Mouse (Mus musculus): ENCODE measurements around the gene Def8. TPM values are rescaled to one million over a fixed set of nuclear protein-coding genes. Genes with fewer than 3 reads are reported as not detected.

The Def8 gene
- polyA plus RNA-seq, 1 experiment from 2014 or later: 43.6 TPM

GRCm38 (mm10) chr8:123507153-123507552 is 83.8 kb downstream of the Def8 start:
- peaks cover 1% of the 10 kb centered on the region for H3K27me3 ChIP-seq (ENCODE audit: low read depth, poor library complexity, severe bottlenecking)
- H3K4me3 ChIP-seq: no peak overlapping the region
- H3K36me3 ChIP-seq: peaks cover 80% of the 10 kb centered on the region
- H3K9me3 ChIP-seq (replicated peaks): no peaks in the 10 kb centered on the region
- H3K4me1 ChIP-seq: no peaks in the 10 kb centered on the region
- H3K27ac ChIP-seq: no peak overlapping the region
- 97% methylated on average over 5 of the region's 5 CpGs for WGBS
- DNase-seq (ENCODE audit: low spot score): no peak

- Histone ChIP-seq H3K9me3 (replicated peaks) (no peaks in the 10 kb centered on the region), H3K4me3 (no peak overlapping the region), H3K36me3 (peaks cover 43% of the 10 kb centered on the region), H3K27ac (no peak overlapping the region), H3K4me1 (peaks cover 25% of the 10 kb centered on the region), H3K27me3 (ENCODE audit: low read depth, poor library complexity, severe bottlenecking) (peaks cover 37% of the 10 kb centered on the region)
- 76% methylated on average over 5 of the region's 5 CpGs for whole genome bisulfite sequencing
- DNase-seq (ENCODE audit: low spot score): no peak
These were observed 87.5 kb downstream of the Def8 start for GRCm38 (mm10) chr8:123510819-123511218.

Other genes with a start within 250 kb of the Def8 start
- 7.8 and 8.4 TPM in 2 replicates for gene Dpep1, start 237.3 kb upstream of the Def8 start, polyA plus RNA-seq (2016; fragmentation: Nextera tagmentation; extraction: Ambion mirVana)
- gene Chmp1a, start 210.8 kb upstream of the Def8 start, polyA plus RNA-seq (2016; fragmentation: Nextera tagmentation; extraction: Ambion mirVana): 127 and 130 TPM in 2 replicates
- gene Spata33, start 210.7 kb upstream of the Def8 start, polyA plus RNA-seq (2016; fragmentation: Nextera tagmentation; extraction: Ambion mirVana): 3.1 and 6.2 TPM in 2 replicates
- 33.6 and 34.7 TPM in 2 replicates for gene Cdk10, start 198.7 kb upstream of the Def8 start, polyA plus RNA-seq (2016; fragmentation: Nextera tagmentation; extraction: Ambion mirVana)
- 0.75 and 1.6 TPM in 2 replicates for gene Spata2l, start 187.3 kb upstream of the Def8 start, polyA plus RNA-seq (2016; fragmentation: Nextera tagmentation; extraction: Ambion mirVana)
- gene Zfp276, start 169.3 kb upstream of the Def8 start, polyA plus RNA-seq (2016; fragmentation: Nextera tagmentation; extraction: Ambion mirVana): 23.9 and 27.9 TPM in 2 replicates
- 19.0 and 26.7 TPM in 2 replicates for gene Vps9d1, start 169.2 kb upstream of the Def8 start, polyA plus RNA-seq (2016; fragmentation: Nextera tagmentation; extraction: Ambion mirVana)
- 42.7 and 46.3 TPM in 2 replicates for gene Fanca, start 105.0 kb upstream of the Def8 start, polyA plus RNA-seq (2016; fragmentation: Nextera tagmentation; extraction: Ambion mirVana)
- gene Spire2, start 90.8 kb upstream of the Def8 start, polyA plus RNA-seq (2016; fragmentation: Nextera tagmentation; extraction: Ambion mirVana): 2.0 TPM in 2 replicates
- gene Tcf25, start 49.8 kb upstream of the Def8 start, polyA plus RNA-seq (2016; fragmentation: Nextera tagmentation; extraction: Ambion mirVana): 116 and 138 TPM in 2 replicates
- gene Mc1r, start 16.4 kb upstream of the Def8 start, polyA plus RNA-seq (2016; fragmentation: Nextera tagmentation; extraction: Ambion mirVana): not detected in 2 replicates
- gene Tubb3, start 12.1 kb upstream of the Def8 start, polyA plus RNA-seq (2016; fragmentation: Nextera tagmentation; extraction: Ambion mirVana): 6.9 and 7.9 TPM in 2 replicates
- gene Afg3l1, start 54.4 kb downstream of the Def8 start, polyA plus RNA-seq (2016; fragmentation: Nextera tagmentation; extraction: Ambion mirVana): 57.2 and 65.0 TPM in 2 replicates
- gene Dbndd1, start 91.9 kb downstream of the Def8 start, polyA plus RNA-seq (2016; fragmentation: Nextera tagmentation; extraction: Ambion mirVana): 6.1 and 7.4 TPM in 2 replicates
- 41.1 TPM in 2 replicates for gene Gas8, start 95.3 kb downstream of the Def8 start, polyA plus RNA-seq (2016; fragmentation: Nextera tagmentation; extraction: Ambion mirVana)
- gene Rhou, start 230.4 kb downstream of the Def8 start, polyA plus RNA-seq (2016; fragmentation: Nextera tagmentation; extraction: Ambion mirVana): 6.7 and 7.3 TPM in 2 replicates